Mouse (Mus musculus): ENCODE measurements around the gene Slc38a8.
A peak's percentile ranks its signal among the peaks of the same experiment; 100 is the strongest.

Slc38a8 gene

DNA sequence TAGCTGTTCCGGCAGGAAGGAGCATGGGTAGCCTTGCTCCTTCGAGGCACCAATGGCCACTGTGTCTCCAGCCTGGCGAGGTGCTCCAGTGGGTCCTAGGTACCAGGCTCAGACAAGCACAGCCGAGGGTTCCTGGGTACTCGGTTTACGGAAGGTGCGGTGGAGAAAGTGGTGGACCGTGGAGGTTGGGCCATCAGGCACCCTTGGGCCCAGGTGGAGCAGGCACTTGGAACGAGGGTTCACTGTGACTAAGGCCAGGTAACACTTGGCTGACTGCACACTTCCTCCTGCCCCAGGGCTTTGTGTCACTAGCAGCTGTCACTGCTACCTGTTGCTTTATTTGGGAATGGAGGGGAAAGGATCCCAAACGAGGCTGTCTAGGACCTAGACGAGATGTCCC, 64.0 kb downstream of the Slc38a8 start:
- DNase-seq (ENCODE audit: low read depth) = no peak

DNA sequence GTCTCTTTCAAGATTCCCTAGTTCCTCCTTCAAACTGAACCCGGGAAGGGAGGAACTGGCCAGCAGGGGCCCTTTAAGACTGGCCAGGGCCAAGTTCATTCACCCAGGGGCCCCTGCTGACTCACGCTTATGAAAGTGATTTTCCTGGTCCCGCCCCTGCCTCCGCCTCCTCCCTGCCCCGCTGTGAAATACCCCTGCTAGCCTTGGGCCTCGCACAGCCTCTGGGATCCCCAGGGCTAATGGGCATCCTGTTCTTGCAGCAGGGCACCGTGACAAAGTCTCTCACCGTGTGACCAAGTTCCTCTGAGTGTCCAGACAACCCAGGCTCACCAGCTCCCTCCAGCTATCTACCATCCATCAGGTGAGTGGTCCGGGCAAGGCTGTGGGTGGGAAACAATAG, 64.6 kb downstream of the Slc38a8 start:
- peak; percentile 93 for DNase-seq (ENCODE audit: low read depth)

DNA sequence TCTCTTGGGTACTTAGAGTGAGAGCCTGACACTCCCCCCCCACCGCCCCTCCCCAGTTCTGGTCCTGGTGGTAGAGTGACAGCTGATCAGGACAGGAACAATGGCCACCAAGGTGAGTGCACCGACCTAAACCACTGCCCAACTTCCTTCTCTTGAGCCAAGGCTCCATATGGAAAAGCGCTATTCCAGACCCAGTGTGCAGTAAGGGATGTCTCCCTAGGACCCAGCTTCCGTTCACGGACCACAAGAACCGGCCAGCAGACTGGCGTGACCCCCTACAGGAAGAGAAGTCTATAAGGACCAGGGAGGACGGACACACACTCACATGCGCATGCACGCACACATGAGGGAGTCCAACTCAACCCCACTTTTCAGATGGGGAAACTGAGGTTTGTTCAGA, 65.2 kb downstream of the Slc38a8 start:
- DNase-seq (ENCODE audit: low read depth) = peak; percentile 73

DNA sequence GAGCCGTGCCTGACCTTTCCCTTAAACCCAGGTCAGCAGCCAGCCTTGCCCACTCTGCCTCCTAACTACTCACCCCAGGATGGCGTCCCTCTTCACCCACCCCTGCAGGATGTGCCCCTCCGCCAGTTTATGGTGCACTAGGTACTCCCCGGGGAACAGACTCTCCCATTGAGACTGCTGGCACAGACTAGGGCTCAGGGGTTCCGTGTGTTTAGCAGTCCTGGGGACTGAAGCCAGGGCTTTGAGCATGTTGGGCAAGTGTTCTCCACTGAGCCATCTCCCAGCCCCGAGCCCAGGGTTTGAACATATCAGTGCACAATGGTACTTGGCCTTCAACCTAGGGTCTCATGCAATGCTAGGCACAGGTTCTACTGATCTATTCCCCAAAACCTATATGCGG, 66.0 kb downstream of the Slc38a8 start:
- no peak for DNase-seq (ENCODE audit: low read depth)

DNA sequence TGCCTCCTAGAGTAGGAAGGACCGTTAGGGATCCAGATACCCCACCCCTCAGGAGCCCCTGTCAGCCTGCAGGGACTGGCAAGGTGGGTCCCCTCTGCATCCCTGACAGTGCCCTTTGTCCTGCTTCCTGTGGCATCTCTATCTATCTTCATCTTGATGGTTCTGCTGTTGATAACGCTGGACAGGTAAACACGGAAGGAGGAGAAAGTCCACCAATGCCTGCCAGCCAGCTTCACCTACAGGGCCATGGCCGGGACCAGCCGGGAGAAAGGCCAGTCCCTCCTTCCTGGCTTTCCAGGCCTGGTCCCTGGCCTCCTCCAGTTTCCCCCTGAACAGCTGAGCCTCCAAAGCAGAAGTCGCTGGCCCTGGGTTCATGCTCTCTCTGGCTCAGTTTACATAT, 66.9 kb downstream of the Slc38a8 start:
- DNase-seq (ENCODE audit: low read depth) = no peak

DNA sequence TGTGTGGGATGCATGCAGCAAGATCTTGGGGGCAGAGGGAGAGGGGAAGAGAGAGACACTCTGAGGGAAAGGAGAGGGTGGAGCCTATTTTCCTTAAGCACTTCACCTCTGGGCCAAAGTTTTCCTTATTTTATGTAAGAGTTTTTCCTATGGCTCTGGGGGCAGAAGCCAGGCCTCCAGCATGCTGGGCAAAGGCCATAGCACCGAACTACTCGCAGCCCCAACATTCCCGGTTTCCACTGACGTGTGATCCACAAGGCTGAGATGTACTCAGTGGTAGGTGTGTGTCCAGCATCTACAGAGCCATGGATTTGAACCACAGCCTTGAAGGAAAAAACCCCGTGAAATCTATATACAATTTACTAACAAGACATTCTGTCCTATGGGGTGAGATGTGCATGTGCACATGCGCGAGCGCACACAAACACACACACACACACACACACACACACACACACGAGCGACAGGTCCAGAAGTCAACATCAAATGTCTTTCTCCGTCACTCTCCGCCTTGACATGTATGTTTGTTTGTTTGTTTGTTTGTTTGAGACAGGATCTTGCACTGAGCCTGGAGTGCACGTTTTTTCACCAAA, 67.8 kb downstream of the Slc38a8 start, which contains the start of gene Osgin1:
Gene Osgin1 (plus strand): TSS at position 543 of the 593 bp plus-strand sequence.
- DNase-seq (ENCODE audit: low read depth) = no peak

DNA sequence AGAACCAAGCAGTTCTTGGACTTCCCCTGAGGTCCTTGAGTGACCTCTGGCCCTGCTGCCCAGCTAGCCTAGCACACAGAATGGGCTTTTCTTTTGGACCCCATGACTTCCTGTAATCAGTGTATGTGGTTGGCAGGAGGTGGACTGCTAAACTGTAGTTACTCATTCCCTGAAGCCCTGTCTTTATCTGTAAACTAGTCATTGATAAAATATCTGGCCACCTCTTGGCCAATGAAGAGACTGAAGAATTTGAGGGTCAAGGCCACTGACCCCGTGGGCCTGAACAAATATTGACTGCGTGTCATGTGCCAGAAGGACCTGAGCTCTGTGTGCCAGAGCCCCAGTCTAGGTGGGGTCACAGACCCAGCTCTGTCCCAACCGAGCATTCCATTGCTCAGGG, 69.1 kb downstream of the Slc38a8 start:
- DNase-seq (ENCODE audit: low read depth) = no peak

DNA sequence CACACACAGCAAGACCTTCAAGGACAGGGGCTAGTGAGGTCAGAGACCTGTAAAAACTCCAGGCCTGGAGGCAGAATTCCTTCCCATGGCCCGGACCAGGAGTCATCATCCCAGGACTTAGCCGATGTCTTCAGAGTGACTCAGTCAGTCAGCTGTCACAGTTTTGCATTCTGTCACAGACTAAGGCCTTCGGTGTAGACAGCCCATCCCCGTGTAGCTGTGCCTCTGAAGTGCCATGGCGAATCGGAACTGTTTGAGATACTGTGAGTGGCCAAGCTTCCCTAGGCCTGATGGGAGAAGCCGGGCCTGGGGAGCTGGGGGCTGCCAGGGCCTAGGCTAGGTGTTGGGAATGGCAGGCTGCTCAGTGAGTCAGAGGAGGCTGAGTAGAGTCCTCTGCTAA, 70.8 kb downstream of the Slc38a8 start:
- DNase-seq (ENCODE audit: low read depth) = no peak

DNA sequence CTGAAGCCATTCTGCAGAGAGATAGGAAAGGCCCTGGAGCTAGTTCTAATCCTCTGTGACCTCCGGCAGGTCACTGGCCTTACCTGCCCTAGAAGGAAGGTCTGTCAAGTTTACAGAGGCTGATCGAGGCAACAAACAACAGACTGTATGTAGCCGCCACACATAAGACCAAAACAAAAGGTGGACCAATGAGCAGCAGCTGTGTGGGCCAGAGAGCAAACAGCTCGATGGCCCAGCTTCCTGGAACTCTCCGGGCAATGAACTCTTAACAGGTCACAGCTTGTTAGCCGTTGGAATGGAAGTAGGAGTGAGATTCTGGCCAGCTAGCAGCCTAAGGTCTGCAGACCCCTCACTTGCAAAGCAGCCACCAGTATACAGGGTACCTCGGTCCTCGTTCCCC, 71.2 kb downstream of the Slc38a8 start:
- no peak for DNase-seq (ENCODE audit: low read depth)

All from 416B (cell line).